Mouse (Mus musculus) cortical plate, adult 2 months (tissue): ENCODE data around the gene Gimap5.

Experiments
- CTCF ChIP-seq: fragments of 200-500 bp; IDR thresholded peaks from 2 replicates; pipeline ENCODE4 v1.5.1; 2011; ENCODE audit warnings: mild to moderate bottlenecking, control low read depth, low read length; ENCODE audit not compliant: insufficient read depth; ENCODE audit errors: extremely low read depth
- POLR2A ChIP-seq: fragments of 200-500 bp; IDR thresholded peaks from 2 replicates; pipeline ENCODE4 v1.6.1; 2011; ENCODE audit warnings: mild to moderate bottlenecking, low read length, control low read depth; ENCODE audit not compliant: insufficient read depth; ENCODE audit errors: extremely low read depth

GRCm38 (mm10) chr6:48801897-48802296 is 55.9 kb downstream of the Gimap5 start:
- TF ChIP-seq CTCF = no peak
- no peak for TF ChIP-seq POLR2A
